In genomic region chr5:110494396-110494795, GRCm38 (mm10) we compare ENCODE assay signal across 13 mouse cellular contexts. TPM values are rescaled to one million over a fixed set of nuclear protein-coding genes. Genes with fewer than 3 reads are reported as not detected.
DNase-seq lines count a peak whose midpoint lies in the region; ATAC-seq lines count a peak whose summit lies in the region.
"Had no signal": no experiment of that assay in that cellular context is flagged by ENCODE, and none has a peak within 500 bp of the region (broad histone marks: within the 10 kb centered on the region; RNA-seq: fewer than 3 reads in every experiment).

No protein-coding gene starts in this region.

- no peaks in the 10 kb centered on the region for H3K36me3 ChIP-seq in kidney, embryonic 15.5 days
- H3K36me3 ChIP-seq in embryonic facial prominence, embryonic 13.5 days: no peaks in the 10 kb centered on the region
- H3K36me3 ChIP-seq in hindbrain, embryonic 12.5 days: no peaks in the 10 kb centered on the region
- H3K36me3 ChIP-seq in midbrain, embryonic 15.5 days (replicated peaks): no peaks in the 10 kb centered on the region
- H3K36me3 ChIP-seq: liver, embryonic 13.5 days had no signal

- no peak overlapping the region for H3K27ac ChIP-seq in kidney, embryonic 15.5 days
- peak overlapping the region; percentile 63 for H3K27ac ChIP-seq in embryonic facial prominence, embryonic 13.5 days
- peak overlapping the region; percentile 14; the same call in 1 of the 2 replicates for H3K27ac ChIP-seq in hindbrain, embryonic 12.5 days
- H3K27ac ChIP-seq in midbrain, embryonic 15.5 days: peak overlapping the region; percentile 60
- H3K27ac ChIP-seq: left cerebral cortex, adult 2 months; liver, embryonic 13.5 days had no signal

- peaks cover 10% of the 10 kb centered on the region; the same call in 1 of the 2 replicates for H3K4me1 ChIP-seq in kidney, embryonic 15.5 days
- peaks cover 20% of the 10 kb centered on the region for H3K4me1 ChIP-seq in embryonic facial prominence, embryonic 13.5 days
- peaks cover 22% of the 10 kb centered on the region for H3K4me1 ChIP-seq in hindbrain, embryonic 12.5 days
- peaks cover 11% of the 10 kb centered on the region for H3K4me1 ChIP-seq in midbrain, embryonic 15.5 days

- H3K4me2 ChIP-seq in kidney, embryonic 15.5 days: no peak overlapping the region
- no peak overlapping the region for H3K4me2 ChIP-seq in embryonic facial prominence, embryonic 13.5 days
- no peak overlapping the region for H3K4me2 ChIP-seq in hindbrain, embryonic 12.5 days (replicated peaks)
- H3K4me2 ChIP-seq in midbrain, embryonic 15.5 days: 0 out of 2 replicates have a peak overlapping the region, but pooled peaks have one; percentile 20
- H3K4me2 ChIP-seq: liver, embryonic 13.5 days had no signal

- 0 out of 2 replicates have a peak, but pooled peaks cover 4% of the 10 kb centered on the region for H3K27me3 ChIP-seq in kidney, embryonic 15.5 days
- no peaks in the 10 kb centered on the region; the same call in 1 of the 2 replicates for H3K27me3 ChIP-seq in embryonic facial prominence, embryonic 13.5 days
- H3K27me3 ChIP-seq in hindbrain, embryonic 12.5 days: no peaks in the 10 kb centered on the region
- H3K27me3 ChIP-seq in midbrain, embryonic 15.5 days (replicated peaks): no peaks in the 10 kb centered on the region

- H3K9ac ChIP-seq in kidney, embryonic 15.5 days: no peak overlapping the region
- H3K9ac ChIP-seq in embryonic facial prominence, embryonic 13.5 days: no peak overlapping the region
- no peak overlapping the region for H3K9ac ChIP-seq in hindbrain, embryonic 12.5 days
- H3K9ac ChIP-seq in midbrain, embryonic 15.5 days: no peak overlapping the region; the same call in 1 of the 2 replicates
- H3K9ac ChIP-seq: liver, embryonic 13.5 days had no signal

- 69% methylated on average over 4 of the region's 4 CpGs for WGBS in kidney, embryonic 15.5 days
- WGBS in embryonic facial prominence, embryonic 13.5 days: 41% methylated on average over 4 of the region's 4 CpGs
- 66% methylated on average over 4 of the region's 4 CpGs for WGBS in hindbrain, embryonic 12.5 days
- 47% methylated on average over 4 of the region's 4 CpGs for WGBS in midbrain, embryonic 15.5 days

- H3K4me3 ChIP-seq in kidney, embryonic 15.5 days (replicated peaks): no peak overlapping the region
- H3K4me3 ChIP-seq in embryonic facial prominence, embryonic 13.5 days: no peak overlapping the region
- H3K4me3 ChIP-seq in hindbrain, embryonic 12.5 days: no peak overlapping the region
- H3K4me3 ChIP-seq in midbrain, embryonic 15.5 days: no peak overlapping the region
- H3K4me3 ChIP-seq: left cerebral cortex, adult 2 months; liver, embryonic 13.5 days had no signal

- peak; percentile 31 for DNase-seq in kidney, postnatal 14 days
- DNase-seq in layer of hippocampus, postnatal 25 days (ENCODE audit: extremely low spot score in 1 of 2, low spot score in 1 of 2): no peak
- DNase-seq in thymus, adult 18-20 months: no peak
- DNase-seq in cerebellum, adult 11 months: no peak
- DNase-seq: liver, embryonic 13.5 days had no signal

- no peak for ATAC-seq in kidney, embryonic 15.5 days (replicated peaks; ENCODE audit: low FRiP score)
- ATAC-seq in embryonic facial prominence, embryonic 13.5 days (ENCODE audit: insufficient number of reproducible peaks, insufficient read depth, low FRiP score, low TSS enrichment, low read depth): no peak
- ATAC-seq in hindbrain, embryonic 12.5 days (ENCODE audit: low FRiP score): peak; percentile 39; the same call in 1 of the 2 replicates
- no peak for ATAC-seq in midbrain, embryonic 15.5 days (replicated peaks)

- no peaks in the 10 kb centered on the region for H3K9me3 ChIP-seq in kidney, embryonic 15.5 days (replicated peaks)
- no peaks in the 10 kb centered on the region for H3K9me3 ChIP-seq in embryonic facial prominence, embryonic 13.5 days
- H3K9me3 ChIP-seq in hindbrain, embryonic 12.5 days (replicated peaks): no peaks in the 10 kb centered on the region
- H3K9me3 ChIP-seq in midbrain, embryonic 15.5 days: no peaks in the 10 kb centered on the region
- H3K9me3 ChIP-seq: liver, embryonic 13.5 days had no signal

RNA-seq across cellular contexts. Expression of gene Fbrsl1, which starts 46.1 kb away (rescaled TPM):
- 12.1 and 13.2 TPM in 2 replicates for polyA plus RNA-seq in kidney, embryonic 15.5 days (2015; fragmentation: Nextera tagmentation; extraction: Ambion mirVana)
- polyA plus RNA-seq in embryonic facial prominence, embryonic 13.5 days (2015; fragmentation: Nextera tagmentation; extraction: Ambion mirVana): 14.8 and 15.5 TPM in 2 replicates
- polyA plus RNA-seq in hindbrain, embryonic 12.5 days (2016; fragmentation: Nextera tagmentation; extraction: Ambion mirVana): 34.4 and 35.5 TPM in 2 replicates
- 24.2 and 25.9 TPM in 2 replicates for polyA plus RNA-seq in midbrain, embryonic 15.5 days (2015; fragmentation: Nextera tagmentation; extraction: Ambion mirVana)
- total RNA-seq in layer of hippocampus, postnatal 25 days (2021): 10 to 100 TPM; 83.5 to 89.3 TPM

RNA-seq across cellular contexts. Expression of gene Galnt9, which starts 49.8 kb away (rescaled TPM):
- 0.40 and 0.51 TPM in 2 replicates for polyA plus RNA-seq in kidney, embryonic 15.5 days (2015; fragmentation: Nextera tagmentation; extraction: Ambion mirVana)
- 0.73 and 1.0 TPM in 2 replicates for polyA plus RNA-seq in embryonic facial prominence, embryonic 13.5 days (2015; fragmentation: Nextera tagmentation; extraction: Ambion mirVana)
- polyA plus RNA-seq in hindbrain, embryonic 12.5 days (2016; fragmentation: Nextera tagmentation; extraction: Ambion mirVana): 8.2 and 8.8 TPM in 2 replicates
- 26.7 and 26.8 TPM in 2 replicates for polyA plus RNA-seq in midbrain, embryonic 15.5 days (2015; fragmentation: Nextera tagmentation; extraction: Ambion mirVana)
- total RNA-seq in layer of hippocampus, postnatal 25 days (2021): 100 to 1,000 TPM; 111 to 124 TPM
- total RNA-seq: gastrocnemius, postnatal 25 days had no signal
- polyA plus RNA-seq: heart, postnatal 0 days; kidney, embryonic 14.5 days; liver, embryonic 13.5 days had no signal
